Mouse (Mus musculus) embryonic facial prominence, embryonic 12.5 days (tissue): ENCODE measurements around the gene Fitm1. TPM values are rescaled to one million over a fixed set of nuclear protein-coding genes. Genes with fewer than 3 reads are reported as not detected.
A peak's percentile ranks its signal among the peaks of the same experiment; 100 is the strongest.

Experiments used
- ATAC-seq: fragments of 200-750 bp; cut with Nextera tagmentation; 2 replicates; pipeline ENCODE4 v1.8.0; 2017; ENCODE audit not compliant: insufficient number of reproducible peaks, insufficient read depth, low FRiP score, low TSS enrichment
- H3K27ac ChIP-seq: fragments of 300-500 bp; sonication (generic); 2 replicates; pipeline ENCODE4 v1.5.1; 2016; ENCODE audit warnings: mild to moderate bottlenecking
- H3K27me3 ChIP-seq: fragments of 300-500 bp; sonication (generic); 2 replicates; pipeline ENCODE4 v1.6.1; 2016; ENCODE audit warnings: mild to moderate bottlenecking, moderate library complexity
- H3K36me3 ChIP-seq: fragments of 300-500 bp; sonication (generic); 2 replicates; pipeline ENCODE4 v1.6.1; 2016; ENCODE audit warnings: mild to moderate bottlenecking
- H3K4me1 ChIP-seq: fragments of 300-500 bp; sonication (generic); 2 replicates; pipeline ENCODE4 v1.6.1; 2016
- H3K4me2 ChIP-seq: fragments of 300-500 bp; sonication (generic); replicated peaks from 2 replicates; pipeline ENCODE4 v1.6.1; 2016; ENCODE audit warnings: mild to moderate bottlenecking, moderate library complexity
- H3K4me3 ChIP-seq: fragments of 300-500 bp; sonication (generic); 2 replicates; pipeline ENCODE4 v1.5.1; 2016; ENCODE audit warnings: mild to moderate bottlenecking
- H3K9ac ChIP-seq: fragments of 300-500 bp; sonication (generic); 2 replicates; pipeline ENCODE4 v1.6.1; 2016; ENCODE audit warnings: mild to moderate bottlenecking, moderate library complexity
- H3K9me3 ChIP-seq: fragments of 300-500 bp; sonication (generic); 2 replicates; pipeline ENCODE4 v1.6.1; 2016; ENCODE audit warnings: mild to moderate bottlenecking, moderate library complexity
- WGBS: fragments of 180-500 bp; shearing (Covaris S2); methylation state at CpG from one replicate; pipeline ENCODE4 v1.1.7; 2016; 5-methylcytosine and 5-hydroxymethylcytosine counted together
- polyA plus RNA-seq: library from polyadenylated mRNA; unstranded; fragments of >200 nt; fragmentation: Nextera tagmentation; extraction: Ambion mirVana; gene quantifications from 2 replicates; pipeline ENCODE4 v1.2.1, GENCODE M21; 2016

Gene Fitm1
- polyA plus RNA-seq, 1 experiment from 2014 or later = 9.1 TPM

GRCm38 (mm10) chr14:55585566-55585960 is 10.1 kb downstream of the Fitm1 start:
- Histone ChIP-seq H3K4me2 (peak overlapping the region; percentile 69; the same call in 1 of the 2 replicates), H3K9ac (no peak overlapping the region), H3K4me3 (no peak overlapping the region), H3K9me3 (no peaks in the 10 kb centered on the region), H3K36me3 (peaks cover 21% of the 10 kb centered on the region), H3K27me3 (0 out of 2 replicates have a peak, but pooled peaks cover 2% of the 10 kb centered on the region), H3K4me1 (peaks cover 15% of the 10 kb centered on the region), H3K27ac (no peak overlapping the region)
- 62% methylated on average over 6 of the region's 6 CpGs for WGBS
- no peak for ATAC-seq

- no peak overlapping the region for H3K9ac ChIP-seq
These were observed 10.7 kb downstream of the Fitm1 start for GRCm38 (mm10) chr14:55586149-55586548.

GRCm38 (mm10) chr14:55589271-55589670 is 13.9 kb downstream of the Fitm1 start:
- no peak overlapping the region for H3K9ac ChIP-seq
- H3K27me3 ChIP-seq = 0 out of 2 replicates have a peak, but pooled peaks cover 2% of the 10 kb centered on the region
- H3K4me2 ChIP-seq = no peak overlapping the region
- 92% methylated on average over 5 of the region's 5 CpGs for WGBS
- peaks cover 10% of the 10 kb centered on the region for H3K36me3 ChIP-seq
- H3K4me1 ChIP-seq = peaks cover 29% of the 10 kb centered on the region
- no peak overlapping the region for H3K4me3 ChIP-seq
- H3K27ac ChIP-seq = no peak overlapping the region
- H3K9me3 ChIP-seq = no peaks in the 10 kb centered on the region
- ATAC-seq = no peak

More at GRCm38 (mm10) chr14:55586149-55586548, 10.7 kb downstream of the Fitm1 start:
- no peak overlapping the region for H3K27ac ChIP-seq
- no peaks in the 10 kb centered on the region for H3K9me3 ChIP-seq
- H3K4me3 ChIP-seq = no peak overlapping the region
- no peak for ATAC-seq
- H3K4me2 ChIP-seq = no peak overlapping the region
- H3K27me3 ChIP-seq = 0 out of 2 replicates have a peak, but pooled peaks cover 2% of the 10 kb centered on the region
- H3K4me1 ChIP-seq = peaks cover 15% of the 10 kb centered on the region
- H3K36me3 ChIP-seq = peaks cover 15% of the 10 kb centered on the region
- WGBS = 88% methylated on average over 2 of the region's 2 CpGs

GRCm38 (mm10) chr14:55589771-55590448 is 14.5 kb downstream of the Fitm1 start:
- Histone ChIP-seq H3K9ac (peak overlapping the region; percentile 73; the same call in 1 of the 2 replicates), H3K36me3 (peaks cover 17% of the 10 kb centered on the region), H3K4me2 (peak overlapping the region; percentile 88), H3K27me3 (0 out of 2 replicates have a peak, but pooled peaks cover 2% of the 10 kb centered on the region), H3K4me3 (peak overlapping the region; percentile 71), H3K27ac (peak overlapping the region; percentile 97; the same call in 1 of the 2 replicates), H3K9me3 (no peaks in the 10 kb centered on the region), H3K4me1 (peaks cover 24% of the 10 kb centered on the region)
- no peak for ATAC-seq
- 83% methylated on average over 11 of the region's 11 CpGs for WGBS

GRCm38 (mm10) chr14:55590748-55591330 is 15.4 kb downstream of the Fitm1 start, which contains the start of gene Psme2:
Gene Psme2 (minus strand): TSS chr14:55591113.
- Histone ChIP-seq H3K4me1 (peaks cover 23% of the 10 kb centered on the region), H3K9me3 (no peaks in the 10 kb centered on the region), H3K27ac (peak within 1 kb of the TSS; percentile 97), H3K4me3 (peak within 1 kb of the TSS; percentile 71), H3K36me3 (peaks cover 26% of the 10 kb centered on the region), H3K4me2 (peak within 1 kb of the TSS; percentile 88), H3K27me3 (no peaks in the 10 kb centered on the region), H3K9ac (peak within 1 kb of the TSS; percentile 77)
- WGBS = 1% methylated on average over 22 of the region's 22 CpGs
- peak; percentile 96 for ATAC-seq

GRCm38 (mm10) chr14:55591331-55591891 is 16.0 kb downstream of the Fitm1 start, which contains the start of gene Rnf31:
Gene Rnf31 (plus strand): TSS chr14:55591708.
- Histone ChIP-seq H3K4me3 (peak within 1 kb of the TSS; percentile 71), H3K4me1 (peaks cover 23% of the 10 kb centered on the region), H3K9ac (peak within 1 kb of the TSS; percentile 77), H3K27me3 (no peaks in the 10 kb centered on the region), H3K9me3 (no peaks in the 10 kb centered on the region), H3K36me3 (peaks cover 32% of the 10 kb centered on the region), H3K4me2 (peak within 1 kb of the TSS; percentile 88), H3K27ac (peak within 1 kb of the TSS; percentile 97)
- ATAC-seq = peak; percentile 91
- under 1% methylated on average over 33 of the region's 33 CpGs for WGBS

- no peaks in the 10 kb centered on the region for H3K27me3 ChIP-seq
- peak overlapping the region; percentile 77 for H3K9ac ChIP-seq
- H3K9me3 ChIP-seq = no peaks in the 10 kb centered on the region
- H3K4me3 ChIP-seq = peak overlapping the region; percentile 71
- peaks cover 35% of the 10 kb centered on the region for H3K36me3 ChIP-seq
- H3K4me1 ChIP-seq = peaks cover 23% of the 10 kb centered on the region
- peak overlapping the region; percentile 97; the same call in 1 of the 2 replicates for H3K27ac ChIP-seq
- peak overlapping the region; percentile 88 for H3K4me2 ChIP-seq
- 3% methylated on average over 16 of the region's 16 CpGs for WGBS
- no peak for ATAC-seq
These were observed 16.8 kb downstream of the Fitm1 start for GRCm38 (mm10) chr14:55592226-55592625.

- no peak overlapping the region for H3K4me3 ChIP-seq
- ATAC-seq = no peak
- H3K9ac ChIP-seq = 0 out of 2 replicates have a peak overlapping the region, but pooled peaks have one; percentile 24
- H3K4me2 ChIP-seq = no peak overlapping the region
- peaks cover 14% of the 10 kb centered on the region for H3K4me1 ChIP-seq
- H3K36me3 ChIP-seq = peaks cover 66% of the 10 kb centered on the region
- WGBS = 82% methylated on average over 13 of the region's 13 CpGs
- no peaks in the 10 kb centered on the region for H3K9me3 ChIP-seq
- H3K27ac ChIP-seq = no peak overlapping the region
- no peaks in the 10 kb centered on the region for H3K27me3 ChIP-seq
These were observed 20.7 kb downstream of the Fitm1 start for GRCm38 (mm10) chr14:55596036-55596690.

GRCm38 (mm10) chr14:55598521-55599390 is 23.3 kb downstream of the Fitm1 start:
- no peaks in the 10 kb centered on the region for H3K27me3 ChIP-seq
- no peak overlapping the region for H3K4me3 ChIP-seq
- peaks cover 5% of the 10 kb centered on the region; the same call in 1 of the 2 replicates for H3K4me1 ChIP-seq
- H3K4me2 ChIP-seq = no peak overlapping the region
- WGBS = 94% methylated on average over 21 of the region's 21 CpGs
- no peaks in the 10 kb centered on the region for H3K9me3 ChIP-seq
- peaks cover 87% of the 10 kb centered on the region for H3K36me3 ChIP-seq
- H3K9ac ChIP-seq = no peak overlapping the region
- H3K27ac ChIP-seq = no peak overlapping the region
- no peak for ATAC-seq

GRCm38 (mm10) chr14:55603271-55603632 is 27.8 kb downstream of the Fitm1 start, which contains the start of gene Irf9:
Gene Irf9 (plus strand): TSS chr14:55603571.
- Histone ChIP-seq H3K27me3 (no peaks in the 10 kb centered on the region), H3K9ac (peak within 1 kb of the TSS; percentile 17; the same call in 1 of the 2 replicates), H3K4me2 (peak within 1 kb of the TSS; percentile 50), H3K4me3 (peak within 1 kb of the TSS; percentile 30), H3K27ac (peak within 1 kb of the TSS; percentile 70), H3K9me3 (no peaks in the 10 kb centered on the region), H3K4me1 (peaks cover 11% of the 10 kb centered on the region; the same call in 1 of the 2 replicates), H3K36me3 (peaks cover 75% of the 10 kb centered on the region)
- ATAC-seq = no peak
- 82% methylated on average over 7 of the region's 7 CpGs for WGBS
